Mouse (Mus musculus) bone marrow macrophage, adult 2 months (primary cell): ENCODE measurements at regions not wholly inside any gene's neighbourhood (a gene's known extent, or its start where the extent isn't known, plus 50 kb on each side); places are given as distances from the start of the nearest gene placed in this dataset.

Source experiments
- CTCF ChIP-seq: IDR thresholded peaks from 2 replicates; pipeline ENCODE4 v1.5.1; 2012; ENCODE audit warnings: low read depth, mild to moderate bottlenecking, low read length, moderate library complexity
- POLR2A ChIP-seq: IDR thresholded peaks from 2 replicates; pipeline ENCODE4 v1.6.1; 2012; ENCODE audit warnings: mild to moderate bottlenecking, low read depth, low read length, borderline replicate concordance

DNA sequence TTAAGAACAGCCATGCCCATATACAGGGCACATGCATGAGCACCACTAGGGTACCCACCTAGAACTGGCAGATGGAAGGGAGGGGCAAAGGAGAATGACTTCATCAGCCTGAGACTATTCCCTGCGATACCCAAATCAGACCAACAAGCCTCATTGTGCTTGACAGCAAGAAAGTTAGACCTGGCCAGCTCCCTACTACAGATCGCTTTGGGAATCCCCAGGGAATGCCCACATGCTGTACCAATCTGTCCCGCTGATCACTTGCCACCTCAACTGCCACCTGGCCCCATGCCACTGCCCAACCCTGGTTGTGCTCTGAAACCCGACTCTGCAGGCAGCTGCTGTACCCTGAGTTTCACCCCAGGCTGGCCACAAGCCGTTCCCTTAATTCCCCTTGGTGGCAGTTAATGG lies 188.0 kb upstream of the Jarid2 start:
- no peak for TF ChIP-seq POLR2A
- TF ChIP-seq CTCF: no peak
